Comparison of ENCODE assay signal across 8 mouse cellular contexts in genomic region chr11:103697565-103698176, GRCm38 (mm10). TPM values are rescaled to one million over a fixed set of nuclear protein-coding genes. Genes with fewer than 3 reads are reported as not detected.
DNase-seq lines count a peak whose midpoint lies in the region; ATAC-seq lines count a peak whose summit lies in the region.

Gosr2 (minus strand) TSS chr11:103697898.

- peak; percentile 94 for ATAC-seq in inflammation-experienced regulatory T-cells, adult 6 months
- ATAC-seq in megakaryocyte-erythroid progenitor cell, adult 5-6 weeks (replicated peaks; ENCODE audit: low FRiP score, low TSS enrichment, poor library complexity, severe bottlenecking) = peak; percentile 97

- DNase-seq in adipocyte (ENCODE audit: low spot score) = peak; percentile 91
- DNase-seq in embryo, embryonic 10 days (ENCODE audit: low spot score) = peak; percentile 95
- DNase-seq in gastrocnemius, postnatal 14 days = peak; percentile 88
- peak; percentile 85 to 93 for DNase-seq in left cerebral cortex, postnatal 10 days (ENCODE audit: extremely low spot score in 1 of 2, low spot score in 2 of 2)
- DNase-seq in right cerebral cortex, postnatal 25 days = peak; percentile 90
- peak; percentile 84 to 86 for DNase-seq in urinary bladder, postnatal 4 days (ENCODE audit: low spot score in 2 of 2)

- intact Hi-C loops in gastrocnemius, postnatal 14 days (cut with DNase I; ENCODE audit: low total_unique reads) = no loop called here
- intact Hi-C loops in left cerebral cortex, postnatal 10 days (cut with DNase I) = no loop called here

RNA-seq across cellular contexts. Expression of gene Gosr2, which starts in this region (rescaled TPM):
- 10 to 100 TPM; 40.0 to 43.5 TPM for total RNA-seq in gastrocnemius, postnatal 14 days (2021)
- 10 to 100 TPM; 60.7 to 78.9 (median 72.4) TPM for polyA plus RNA-seq in inflammation-experienced regulatory T-cells, adult 6 months (2017; shearing (Covaris generic))
- total RNA-seq in left cerebral cortex, postnatal 10 days (2021) = 10 to 100 TPM; 71.8 to 76.4 TPM
- 36.1 and 46.9 TPM in 2 replicates for total RNA-seq in megakaryocyte-erythroid progenitor cell, adult 5-6 weeks (2014; fragmentation: Nextera tagmentation)
- 37.8 and 44.2 TPM in 2 replicates for total RNA-seq in megakaryocyte-erythroid progenitor cell, adult 5-6 weeks (2017)

Comparison
In these comparisons a context has a peak if more than half of its experiments do, and no peak if none do; other contexts are left out.
1. Peak in every context shown above with its lines: DNase-seq and ATAC-seq.